Mouse (Mus musculus) ES-Bruce4 (cell line): ENCODE measurements around the gene Xpnpep2. TPM values are rescaled to one million over a fixed set of nuclear protein-coding genes. Genes with fewer than 3 reads are reported as not detected.

Experiments
- H3K27ac ChIP-seq: 2 replicates; pipeline ENCODE4 v1.5.1; 2012; ENCODE audit warnings: low read length, inconsistent platforms; ENCODE audit not compliant: insufficient read depth
- H3K27me3 ChIP-seq: 2 replicates; pipeline ENCODE4 v1.6.1; 2012; ENCODE audit warnings: mild to moderate bottlenecking, low read length, inconsistent platforms; ENCODE audit not compliant: control insufficient read depth, poor library complexity, insufficient read depth, severe bottlenecking
- H3K36me3 ChIP-seq: 2 replicates; pipeline ENCODE4 v1.6.1; 2012; ENCODE audit warnings: inconsistent platforms, mild to moderate bottlenecking, low read length, moderate library complexity; ENCODE audit not compliant: control insufficient read depth, poor library complexity, insufficient read depth, severe bottlenecking
- H3K4me1 ChIP-seq: one replicate; pipeline ENCODE4 v1.8.1; 2011; ENCODE audit warnings: low read length; ENCODE audit not compliant: control insufficient read depth, insufficient read depth
- H3K4me3 ChIP-seq: 2 replicates; pipeline ENCODE4 v1.5.1; 2011; ENCODE audit warnings: low read depth, mild to moderate bottlenecking, low read length
- H3K9ac ChIP-seq: 2 replicates; pipeline ENCODE4 v1.6.1; 2012; ENCODE audit warnings: low read depth, mild to moderate bottlenecking, inconsistent platforms; ENCODE audit not compliant: poor library complexity, severe bottlenecking
- H3K9me3 ChIP-seq: replicated peaks from 2 replicates; pipeline ENCODE4 v1.6.1; 2012; ENCODE audit warnings: mild to moderate bottlenecking, low read length, inconsistent platforms; ENCODE audit not compliant: control insufficient read depth, poor library complexity, insufficient read depth, severe bottlenecking
- CTCF ChIP-seq: IDR thresholded peaks from one replicate; pipeline ENCODE4 v1.8.1; 2011; ENCODE audit warnings: low read depth, low read length
- EP300 ChIP-seq: IDR thresholded peaks from 2 replicates; pipeline ENCODE4 v1.6.1; 2011; ENCODE audit warnings: low read depth, low read length; ENCODE audit not compliant: insufficient read depth
- POLR2A ChIP-seq: IDR thresholded peaks from one replicate; pipeline ENCODE4 v1.8.1; 2011; ENCODE audit warnings: low read length; ENCODE audit not compliant: insufficient read depth
- polyA plus RNA-seq: library from polyadenylated mRNA; stranded (reverse); fragments of >200 nt; gene quantifications from 2 replicates; pipeline ENCODE4 v1.2.4, GENCODE M21; 2011; ENCODE audit warnings: low read depth; ENCODE audit not compliant: missing spikeins, insufficient read depth, insufficient read length

The Xpnpep2 gene
- polyA plus RNA-seq, 1 experiment, result not detected

GRCm38 (mm10) chrX:48153414-48153813, 44.9 kb downstream of the Xpnpep2 start:
- Histone ChIP-seq H3K27me3 (no peaks in the 10 kb centered on the region), H3K4me1 (no peaks in the 10 kb centered on the region), H3K4me3 (no peak overlapping the region), H3K36me3 (no peaks in the 10 kb centered on the region), H3K9ac (no peak overlapping the region), H3K9me3 (no peaks in the 10 kb centered on the region), H3K27ac (no peak overlapping the region)
- TF ChIP-seq EP300 (no peak), CTCF (no peak), POLR2A (no peak)

GRCm38 (mm10) chrX:48153949-48154348, 45.4 kb downstream of the Xpnpep2 start:
- TF ChIP-seq EP300 (no peak), POLR2A (no peak), CTCF (no peak)

GRCm38 (mm10) chrX:48155489-48155888, 47.0 kb downstream of the Xpnpep2 start:
- Histone ChIP-seq H3K4me1 (no peaks in the 10 kb centered on the region), H3K9me3 (no peaks in the 10 kb centered on the region), H3K27ac (no peak overlapping the region), H3K36me3 (no peaks in the 10 kb centered on the region), H3K27me3 (no peaks in the 10 kb centered on the region), H3K4me3 (no peak overlapping the region), H3K9ac (no peak overlapping the region)
- TF ChIP-seq CTCF (no peak), EP300 (no peak), POLR2A (no peak)

More at GRCm38 (mm10) chrX:48153949-48154348, 45.4 kb downstream of the Xpnpep2 start:
- Histone ChIP-seq H3K9ac (no peak overlapping the region), H3K9me3 (no peaks in the 10 kb centered on the region), H3K4me1 (no peaks in the 10 kb centered on the region), H3K27me3 (no peaks in the 10 kb centered on the region), H3K36me3 (no peaks in the 10 kb centered on the region), H3K27ac (no peak overlapping the region), H3K4me3 (no peak overlapping the region)

DNA sequence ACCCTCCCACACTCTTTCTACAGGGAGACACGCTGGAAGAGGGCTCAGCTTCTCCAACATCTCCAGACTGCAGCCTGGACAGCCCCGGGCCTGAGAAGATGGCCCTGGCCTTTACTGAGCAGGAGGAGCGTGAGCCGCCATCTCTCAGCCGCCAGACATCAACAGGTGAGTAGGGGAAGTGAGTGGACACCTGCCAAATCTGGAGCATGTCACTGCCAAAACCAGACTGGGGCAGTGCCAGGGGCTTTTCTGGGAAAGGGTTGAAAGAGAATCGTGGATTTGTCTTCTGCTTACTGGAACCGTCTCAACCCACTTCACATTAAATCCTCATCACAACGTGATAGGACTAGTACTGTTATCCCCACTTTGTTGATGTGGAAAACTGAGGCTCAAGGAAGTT, 48.9 kb downstream of the Xpnpep2 start:
- H3K27me3 ChIP-seq, result no peaks in the 10 kb centered on the region
- H3K4me1 ChIP-seq, result no peaks in the 10 kb centered on the region
- no peaks in the 10 kb centered on the region for H3K9me3 ChIP-seq
- TF ChIP-seq POLR2A (no peak), EP300 (no peak), CTCF (no peak)
- H3K27ac ChIP-seq, result no peak overlapping the region
- no peaks in the 10 kb centered on the region for H3K36me3 ChIP-seq
- no peak overlapping the region for H3K4me3 ChIP-seq
- no peak overlapping the region for H3K9ac ChIP-seq

- Histone ChIP-seq H3K4me3 (no peak overlapping the region), H3K27ac (no peak overlapping the region), H3K9me3 (no peaks in the 10 kb centered on the region), H3K9ac (no peak overlapping the region), H3K27me3 (no peaks in the 10 kb centered on the region), H3K36me3 (no peaks in the 10 kb centered on the region), H3K4me1 (no peaks in the 10 kb centered on the region)
- no peak for TF ChIP-seq EP300
- TF ChIP-seq CTCF, result no peak
- no peak for TF ChIP-seq POLR2A
Measured at GRCm38 (mm10) chrX:48158229-48158919, 49.8 kb downstream of the Xpnpep2 start.

GRCm38 (mm10) chrX:48169892-48170291, 61.4 kb downstream of the Xpnpep2 start:
- no peak overlapping the region for H3K4me3 ChIP-seq
- H3K9me3 ChIP-seq, result no peaks in the 10 kb centered on the region
- no peak for TF ChIP-seq EP300
- H3K27ac ChIP-seq, result no peak overlapping the region
- H3K4me1 ChIP-seq, result no peaks in the 10 kb centered on the region
- H3K9ac ChIP-seq, result no peak overlapping the region
- H3K27me3 ChIP-seq, result no peaks in the 10 kb centered on the region
- no peaks in the 10 kb centered on the region for H3K36me3 ChIP-seq
